Mouse (Mus musculus): ENCODE data around the gene C1qc.

Gene C1qc

DNA sequence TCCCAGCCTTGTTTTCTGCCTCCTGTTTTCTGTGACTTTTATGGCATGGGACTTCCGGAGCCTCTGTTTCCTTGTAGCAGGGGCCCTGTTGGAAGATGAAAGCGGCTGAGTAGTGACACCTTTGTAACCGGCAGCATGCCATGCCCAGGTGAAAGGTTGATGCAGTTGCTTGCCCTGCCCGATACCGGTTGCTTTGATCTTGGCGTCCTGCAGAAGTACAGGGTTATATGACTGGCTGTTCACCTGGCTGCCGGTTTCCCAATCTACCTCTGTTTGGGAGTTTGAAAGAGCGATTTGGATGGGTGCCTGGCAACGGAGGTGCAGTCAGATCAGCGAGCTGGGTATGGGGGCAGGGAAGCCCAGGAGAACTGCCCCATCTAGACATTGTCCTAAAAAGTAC, 50.1 kb downstream of the C1qc start:
- DNase-seq = no peak

DNA sequence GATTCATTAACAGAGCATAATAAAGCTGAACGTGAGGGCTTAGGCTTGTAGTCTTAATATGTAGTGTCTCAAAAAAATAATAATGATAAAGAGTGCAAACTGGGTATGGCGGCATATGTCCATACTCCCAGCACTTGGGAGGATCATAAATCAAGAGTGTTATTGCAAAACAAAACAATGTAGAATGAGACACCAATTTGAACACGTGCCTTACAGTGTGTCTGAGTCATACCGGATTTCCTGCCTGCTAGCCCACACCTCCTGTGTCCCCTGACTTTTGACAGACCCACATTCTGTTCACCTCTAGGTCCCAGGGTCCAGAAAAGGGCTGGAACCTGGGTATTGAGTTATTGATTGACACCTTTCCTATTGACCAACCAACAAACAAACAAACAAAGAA, 50.8 kb downstream of the C1qc start:
- no peak for DNase-seq

DNA sequence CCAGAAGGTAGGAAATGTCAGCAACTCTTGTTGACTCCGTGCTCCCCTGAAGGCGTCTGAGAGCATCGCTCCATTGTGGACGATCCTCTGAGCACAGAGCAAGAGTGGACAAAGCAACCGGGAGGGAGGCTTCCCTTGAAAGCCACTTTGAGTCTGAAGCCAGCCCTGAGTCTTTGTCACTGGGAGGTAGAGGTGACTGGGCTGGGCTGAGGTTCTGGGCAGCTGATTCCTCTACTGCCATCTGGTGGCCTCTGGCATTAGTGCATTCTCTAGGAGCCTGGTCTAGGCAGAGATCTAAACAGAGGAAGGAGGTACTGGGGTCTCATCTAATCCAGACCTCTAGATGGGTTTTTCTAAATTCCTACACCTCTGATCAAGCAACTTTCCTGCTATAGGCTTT, 51.8 kb downstream of the C1qc start:
- DNase-seq = peak; percentile 82
